Mouse (Mus musculus) G1E (cell line): Measurements from ENCODE around the gene 4931417E11Rik. TPM values are rescaled to one million over a fixed set of nuclear protein-coding genes. Genes with fewer than 3 reads are reported as not detected.

Source experiments
- ATAC-seq: 2 replicates; pipeline ENCODE4 v1.8.0; 2016; ENCODE audit warnings: mild to moderate bottlenecking; ENCODE audit not compliant: insufficient number of reproducible peaks, poor library complexity, low FRiP score, severe bottlenecking; ENCODE audit errors: extremely low read depth
- DNase-seq: peaks from one replicate; pipeline ENCODE4 v3.0.0; 2012; ENCODE audit warnings: low spot score
- H3K27me3 ChIP-seq: 2 replicates; pipeline ENCODE4 v1.6.1; 2012; ENCODE audit warnings: mild to moderate bottlenecking, low read length, inconsistent platforms; ENCODE audit not compliant: insufficient read depth
- H3K36me3 ChIP-seq: replicated peaks from 2 replicates; pipeline ENCODE3; 2012; ENCODE audit warnings: mild to moderate bottlenecking, inconsistent platforms
- H3K4me1 ChIP-seq: 2 replicates; pipeline ENCODE4 v1.6.1; 2012; ENCODE audit warnings: low read depth, low read length, inconsistent platforms, mixed read lengths; ENCODE audit not compliant: insufficient read depth
- H3K4me3 ChIP-seq: 2 replicates; pipeline ENCODE4 v1.5.1; 2012; ENCODE audit warnings: low read depth, mild to moderate bottlenecking, inconsistent platforms, low read length, moderate library complexity, mixed read lengths
- H3K9me3 ChIP-seq: replicated peaks from 2 replicates; pipeline ENCODE4 v1.6.1; 2012; ENCODE audit warnings: inconsistent platforms
- CTCF ChIP-seq: IDR thresholded peaks from 2 replicates; pipeline ENCODE4 v1.5.1; 2012; ENCODE audit warnings: low read depth, low read length, inconsistent platforms, mixed read lengths
- GATA1 ChIP-seq: IDR thresholded peaks from 2 replicates; pipeline ENCODE4 v1.6.1; 2012; ENCODE audit warnings: borderline replicate concordance, low read length, inconsistent platforms, mixed read lengths
- GATA2 ChIP-seq: IDR thresholded peaks from 2 replicates; pipeline ENCODE4 v1.6.1; 2012; ENCODE audit warnings: low read depth, low read length, inconsistent platforms, borderline replicate concordance
- POLR2AphosphoS5 ChIP-seq: IDR thresholded peaks from 2 replicates; pipeline ENCODE4 v1.6.1; 2012; ENCODE audit warnings: low read depth, low read length, inconsistent platforms; ENCODE audit not compliant: insufficient replicate concordance
- TAL1 ChIP-seq: conservative IDR thresholded peaks from 2 replicates; pipeline ENCODE4 v1.6.1; 2012; ENCODE audit warnings: low read depth, low read length, inconsistent platforms, mixed read lengths
- polyA plus RNA-seq: library from polyadenylated mRNA; stranded (reverse); fragments of >175 nt; gene quantifications from 2 replicates; pipeline ENCODE4 v1.2.3, GENCODE M21; 2012
- total RNA-seq, 2 experiments: library from RNA; stranded (forward) in 1 of 2; stranded (reverse) in 1 of 2; fragments of 200-1000 nt in 1 of 2; fragments of >200 nt in 1 of 2; fragmentation: Nextera tagmentation in 1 of 2; gene quantifications; 2 replicates each; pipeline ENCODE4 v1.2.3; 2014 to 2017

4931417E11Rik gene
- total RNA-seq (2014; fragmentation: Nextera tagmentation), result not detected in 2 replicates
- total RNA-seq (2017), result not detected in 2 replicates
- not detected in 2 replicates for polyA plus RNA-seq

DNA sequence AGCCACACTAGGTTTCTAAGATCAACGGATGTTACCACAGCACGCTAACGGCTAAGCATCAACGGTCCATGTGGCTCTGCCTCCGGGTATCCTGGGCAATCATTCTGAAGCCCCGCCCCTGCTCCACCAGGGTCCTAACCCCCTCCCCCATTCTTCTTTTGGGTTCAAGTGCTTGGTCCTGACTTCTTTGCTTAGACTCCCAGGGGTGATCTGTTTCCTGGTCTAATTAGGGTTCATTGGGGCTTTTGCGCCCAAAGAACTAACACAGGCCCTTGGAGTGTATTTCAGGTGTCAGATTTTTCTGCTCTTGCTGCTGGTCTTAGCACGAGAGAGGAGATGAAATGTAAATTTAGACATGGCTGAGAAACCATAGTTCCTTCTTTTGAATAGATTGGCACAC lies at the start of gene 4931417E11Rik:
Gene 4931417E11Rik (minus strand): TSS at position 101 of the 400 bp plus-strand sequence.
- peaks cover 24% of the 10 kb centered on the region for H3K9me3 ChIP-seq
- no peaks in the 10 kb centered on the region for H3K27me3 ChIP-seq
- no peaks in the 10 kb centered on the region for H3K4me1 ChIP-seq
- H3K36me3 ChIP-seq, result no peaks in the 10 kb centered on the region
- no peak for ATAC-seq
- no peak within 1 kb of the TSS for H3K4me3 ChIP-seq
- TF ChIP-seq GATA1, result no peak
- TF ChIP-seq GATA2, result no peak
- TF ChIP-seq TAL1, result no peak
- TF ChIP-seq POLR2AphosphoS5, result no peak
- no peak for TF ChIP-seq CTCF
- DNase-seq, result no peak

DNA sequence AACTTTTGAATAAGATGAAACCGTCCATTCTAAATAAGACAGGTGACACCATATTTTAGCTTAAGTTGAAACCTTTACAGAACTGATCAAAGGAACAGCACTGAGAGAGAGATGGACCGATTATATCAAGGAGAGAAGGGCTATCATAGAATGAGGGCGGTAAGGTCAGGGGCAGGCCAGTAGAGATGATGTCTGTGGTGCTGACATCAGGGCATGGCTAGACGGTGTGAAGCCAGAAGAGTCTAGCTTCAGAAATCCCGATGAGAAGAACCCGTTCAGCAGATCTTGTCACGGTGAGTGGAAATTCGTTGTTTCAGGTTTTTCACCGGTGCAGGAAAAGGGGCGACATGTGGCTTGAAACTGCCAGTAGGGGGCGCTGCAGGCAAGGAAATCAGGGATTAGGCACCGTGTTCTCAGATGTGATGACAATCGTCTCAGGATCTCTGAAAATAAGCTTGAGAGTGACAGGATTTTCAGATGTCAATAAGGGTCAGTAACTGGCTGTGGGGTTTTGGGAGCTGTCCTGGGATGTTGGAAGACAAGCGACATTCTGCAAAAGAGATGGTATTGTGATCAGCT lies 48.4 kb upstream of the 4931417E11Rik start:
- H3K4me1 ChIP-seq, result no peaks in the 10 kb centered on the region
- no peaks in the 10 kb centered on the region for H3K27me3 ChIP-seq
- ATAC-seq (no peak), DNase-seq (no peak)
- H3K36me3 ChIP-seq, result no peaks in the 10 kb centered on the region
- H3K9me3 ChIP-seq, result peaks cover 26% of the 10 kb centered on the region
- H3K4me3 ChIP-seq, result no peak overlapping the region
- TF ChIP-seq POLR2AphosphoS5 (no peak), GATA2 (no peak), CTCF (no peak), GATA1 (no peak), TAL1 (no peak)

DNA sequence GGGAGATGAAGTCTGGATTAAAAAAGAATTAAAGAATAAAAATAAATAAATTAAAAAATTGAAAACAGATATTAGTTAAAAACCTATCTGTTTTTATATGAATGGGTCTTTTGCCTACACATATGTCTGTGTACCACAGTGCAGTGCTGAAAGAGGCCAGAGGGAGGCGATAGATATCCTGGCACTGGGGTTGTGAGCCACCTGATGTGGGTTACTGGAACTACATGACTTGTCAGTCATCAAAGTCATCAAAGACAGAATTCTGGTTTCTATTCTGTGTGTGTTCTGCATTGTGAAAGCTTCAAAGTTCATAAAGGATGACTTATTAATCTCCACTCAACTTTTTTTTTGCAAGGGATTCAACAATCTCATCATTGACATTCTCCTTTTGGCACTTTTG lies 43.4 kb upstream of the 4931417E11Rik start:
- ATAC-seq, result no peak
- TF ChIP-seq GATA1, result no peak
- TF ChIP-seq TAL1, result no peak
- TF ChIP-seq POLR2AphosphoS5, result no peak
- no peak for TF ChIP-seq CTCF
- no peak for TF ChIP-seq GATA2
- Histone ChIP-seq H3K4me1 (no peaks in the 10 kb centered on the region), H3K4me3 (no peak overlapping the region), H3K27me3 (no peaks in the 10 kb centered on the region), H3K36me3 (no peaks in the 10 kb centered on the region), H3K9me3 (peaks cover 15% of the 10 kb centered on the region)
- DNase-seq, result no peak

DNA sequence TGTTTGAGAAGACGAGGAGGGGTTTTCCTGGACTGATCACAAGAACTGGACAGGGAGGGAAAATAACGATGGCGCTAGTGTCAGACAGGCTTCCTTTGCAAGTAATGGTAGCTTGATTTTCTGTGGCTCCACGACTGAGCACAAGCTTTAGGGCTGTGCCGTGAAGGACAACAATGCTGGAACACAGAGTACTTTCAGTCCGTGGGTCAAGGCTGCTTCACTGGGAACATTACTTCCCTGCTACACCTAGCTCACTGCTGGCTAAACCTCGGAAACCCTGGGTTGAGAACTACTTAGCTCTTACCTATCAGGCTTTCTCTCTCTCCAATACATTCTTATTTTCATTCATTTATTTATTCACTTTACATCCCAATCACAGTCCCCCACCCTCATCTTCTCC lies 30.2 kb upstream of the 4931417E11Rik start:
- no peak for TF ChIP-seq CTCF
- TF ChIP-seq POLR2AphosphoS5, result no peak
- TF ChIP-seq GATA2, result no peak
- TF ChIP-seq GATA1, result no peak
- TF ChIP-seq TAL1, result no peak

DNA sequence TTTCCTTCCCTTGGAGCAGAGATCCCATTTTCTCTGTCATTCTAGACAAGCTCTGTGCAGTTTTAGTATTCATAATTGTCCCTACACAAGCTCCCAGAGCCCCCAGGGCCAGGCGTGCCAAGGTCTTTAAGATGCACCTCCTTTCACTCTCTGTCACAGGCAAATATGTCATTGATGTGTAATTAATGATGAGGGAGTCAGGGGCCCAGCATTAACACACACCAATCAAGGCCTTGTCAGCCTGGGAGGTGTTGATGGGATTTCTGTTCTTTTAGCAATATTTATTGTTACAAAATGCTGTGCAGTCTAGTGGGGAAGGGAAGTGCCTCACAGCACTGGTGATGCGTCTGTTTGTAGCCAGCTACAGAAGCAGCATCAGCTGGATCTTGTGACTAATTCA lies 27.9 kb upstream of the 4931417E11Rik start:
- DNase-seq (no peak), ATAC-seq (no peak)
- no peaks in the 10 kb centered on the region for H3K36me3 ChIP-seq
- peaks cover 19% of the 10 kb centered on the region for H3K9me3 ChIP-seq
- no peaks in the 10 kb centered on the region for H3K27me3 ChIP-seq
- no peak for TF ChIP-seq CTCF
- no peak for TF ChIP-seq GATA2
- no peak for TF ChIP-seq POLR2AphosphoS5
- TF ChIP-seq TAL1, result no peak
- no peak for TF ChIP-seq GATA1
- H3K4me3 ChIP-seq, result no peak overlapping the region
- H3K4me1 ChIP-seq, result no peaks in the 10 kb centered on the region

More for the DNA sequence above, 30.2 kb upstream of the 4931417E11Rik start:
- Histone ChIP-seq H3K9me3 (peaks cover 19% of the 10 kb centered on the region), H3K4me3 (no peak overlapping the region), H3K27me3 (no peaks in the 10 kb centered on the region), H3K4me1 (no peaks in the 10 kb centered on the region), H3K36me3 (no peaks in the 10 kb centered on the region)
- no peak for ATAC-seq
- no peak for DNase-seq

DNA sequence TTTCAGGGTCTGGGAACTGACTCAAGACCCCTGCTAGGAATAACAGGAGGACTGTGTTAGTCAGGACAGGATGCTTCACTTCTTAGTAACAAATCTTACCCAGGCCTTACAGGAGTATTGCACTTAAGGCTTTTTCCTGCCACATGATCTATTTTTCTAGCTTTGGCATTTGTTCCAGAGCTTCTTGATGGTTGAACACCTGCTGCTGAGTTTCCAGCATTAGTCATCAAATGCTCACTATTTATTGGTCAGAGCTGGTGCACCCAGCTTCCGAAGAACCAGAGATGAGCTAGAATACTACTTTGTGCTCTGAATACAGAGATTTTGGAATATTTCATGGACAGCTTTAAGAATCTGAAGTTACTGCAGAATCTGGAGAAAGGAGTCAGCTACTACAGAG lies 21.1 kb upstream of the 4931417E11Rik start:
- TF ChIP-seq POLR2AphosphoS5 (no peak), TAL1 (no peak), GATA2 (no peak), GATA1 (no peak), CTCF (no peak)
- ATAC-seq, result no peak
- H3K36me3 ChIP-seq, result no peaks in the 10 kb centered on the region
- H3K4me1 ChIP-seq, result no peaks in the 10 kb centered on the region
- H3K9me3 ChIP-seq, result peaks cover 23% of the 10 kb centered on the region
- no peaks in the 10 kb centered on the region for H3K27me3 ChIP-seq
- H3K4me3 ChIP-seq, result no peak overlapping the region
- DNase-seq, result no peak
